Mouse (Mus musculus): Measurements from ENCODE around the gene Gucy2d.

DNA sequence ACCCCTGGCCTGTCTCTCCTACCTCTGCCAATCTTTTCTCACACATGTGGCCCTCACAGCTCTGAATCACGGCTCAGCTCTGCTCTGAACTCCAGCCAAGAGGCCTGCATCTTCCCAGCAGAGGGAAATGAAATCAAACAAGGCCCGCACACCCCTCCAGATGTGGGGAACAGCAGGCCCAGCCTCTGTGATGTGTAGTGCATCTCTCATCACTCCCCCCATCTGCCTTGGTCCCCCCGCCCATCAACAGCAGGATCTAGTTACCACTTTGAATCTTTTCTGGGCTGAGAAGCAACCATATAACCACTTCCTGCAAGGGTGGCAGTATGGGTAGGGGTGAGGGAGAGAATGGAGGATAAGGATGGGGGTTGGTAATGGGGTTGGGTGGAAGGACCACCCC lies 28.9 kb downstream of the Gucy2d start:
- TF ChIP-seq CTCF (IDR thresholded peaks at IDR 0.05; ENCODE audit: extremely low read depth, insufficient read depth, low read length) (no peak), POLR2A (IDR thresholded peaks at IDR 0.05; ENCODE audit: extremely low read depth, insufficient read depth, low read length) (no peak)

Data from cortical plate, adult 2 months (tissue).